Mouse (Mus musculus): ENCODE measurements at regions not wholly inside any gene's neighbourhood (a gene's known extent, or its start where the extent isn't known, plus 50 kb on each side); places are given as distances from the start of the nearest gene placed in this dataset.

- TF ChIP-seq CTCF (IDR thresholded peaks at IDR 0.05; ENCODE audit: control insufficient read depth, insufficient read depth, insufficient replicate concordance, low read depth, low read length) = no peak
- no peak for TF ChIP-seq POLR2A (IDR thresholded peaks at IDR 0.05; ENCODE audit: control insufficient read depth, low read depth, low read length)
These were observed 87.6 kb downstream of the Fam204a start for GRCm38 (mm10) chr19:60138881-60139280.

All from testis, adult 2 months (tissue).